Mouse (Mus musculus) CH12.LX (cell line): ENCODE results near the gene Olfr149. TPM values are rescaled to one million over a fixed set of nuclear protein-coding genes. Genes with fewer than 3 reads are reported as not detected.
"Not testable (repeated sequence)": the region's sequence is repeated elsewhere in the genome, so short reads cannot be mapped to it uniquely, and the experiment has no call there.

Source experiments
- DNase-seq: peaks from one replicate; pipeline ENCODE4 v3.0.0-alpha.2; 2013; ENCODE audit errors: extremely low read depth
- H3K27ac ChIP-seq: 2 replicates; pipeline ENCODE4 v1.5.1; 2012; ENCODE audit warnings: low read depth, mild to moderate bottlenecking, control low read depth, moderate library complexity; ENCODE audit not compliant: insufficient read depth
- H3K27me3 ChIP-seq: replicated peaks from 2 replicates; pipeline ENCODE3; 2012; ENCODE audit warnings: inconsistent platforms
- H3K36me3 ChIP-seq, 2 experiments: replicated peaks in 1 of 2; 2 replicates each; pipeline versions ENCODE3 to v1.6.1; 2012; ENCODE audit warnings: inconsistent platforms in 1 of 2, low read length in 1 of 2, mild to moderate bottlenecking in 1 of 2, mixed read lengths in 1 of 2, moderate library complexity in 1 of 2; ENCODE audit not compliant: control insufficient read depth in 1 of 2, insufficient read depth in 1 of 2
- H3K4me1 ChIP-seq, 2 experiments: 2 replicates each; pipeline ENCODE4 v1.6.1; 2012; ENCODE audit warnings: inconsistent platforms in 1 of 2, moderate library complexity in 1 of 2; ENCODE audit not compliant: insufficient read depth in 2 of 2, control insufficient read depth in 1 of 2
- H3K4me2 ChIP-seq: 2 replicates; pipeline ENCODE4 v1.6.1; 2012; ENCODE audit warnings: low read depth, mild to moderate bottlenecking, control low read depth; ENCODE audit not compliant: poor library complexity, insufficient read depth, severe bottlenecking
- H3K4me3 ChIP-seq, 3 experiments: fragments of 150-350 bp in 1 of 3; sonication (generic) in 1 of 3; replicated peaks in 1 of 3; 2 replicates each; pipeline versions ENCODE3 to v1.5.1; 2011 to 2012; ENCODE audit warnings: low read depth in 2 of 3, low read length in 2 of 3, mild to moderate bottlenecking in 2 of 3, moderate library complexity in 2 of 3, control low read depth in 1 of 3, improper control_type of control experiment in 1 of 3, inconsistent platforms in 1 of 3, mixed read lengths in 1 of 3; ENCODE audit not compliant: poor library complexity in 1 of 3
- H3K79me2 ChIP-seq: replicated peaks from 2 replicates; pipeline ENCODE4 v1.6.1; 2012; ENCODE audit warnings: mild to moderate bottlenecking, moderate library complexity; ENCODE audit not compliant: control insufficient read depth, poor library complexity, insufficient read depth, severe bottlenecking; ENCODE audit errors: extremely low read depth
- H3K9ac ChIP-seq: 2 replicates; pipeline ENCODE4 v1.6.1; 2012; ENCODE audit warnings: low read depth, mild to moderate bottlenecking, control low read depth, moderate library complexity; ENCODE audit not compliant: insufficient read depth
- H3K9me3 ChIP-seq: replicated peaks from 2 replicates; pipeline ENCODE3; 2012; ENCODE audit warnings: low read length, inconsistent platforms, mixed read lengths
- BHLHE40 ChIP-seq: IDR thresholded peaks from 2 replicates; pipeline ENCODE4 v1.6.1; 2011; ENCODE audit warnings: mild to moderate bottlenecking, low read depth, low read length, improper control_type of control experiment
- CTCF ChIP-seq, 2 experiments: IDR thresholded peaks in 1 of 2; conservative IDR thresholded peaks in 1 of 2; 2 replicates each; pipeline ENCODE4 v1.5.1; 2011 to 2012; ENCODE audit warnings: low read depth in 2 of 2, low read length in 2 of 2, improper control_type of control experiment in 1 of 2, inconsistent platforms in 1 of 2, mild to moderate bottlenecking in 1 of 2, moderate library complexity in 1 of 2
- ETS1 ChIP-seq: conservative IDR thresholded peaks from 2 replicates; pipeline ENCODE4 v1.6.1; 2012; ENCODE audit warnings: low read depth, mild to moderate bottlenecking, inconsistent platforms, low read length, improper control_type of control experiment, moderate library complexity
- GABPA ChIP-seq: IDR thresholded peaks from 2 replicates; pipeline ENCODE4 v1.6.1; 2012; ENCODE audit warnings: low read depth, low read length, improper control_type of control experiment, inconsistent platforms; ENCODE audit not compliant: insufficient replicate concordance
- HCFC1 ChIP-seq: IDR thresholded peaks from 2 replicates; pipeline ENCODE4 v1.6.1; 2012; ENCODE audit warnings: low read depth, mild to moderate bottlenecking, inconsistent platforms, low read length, improper control_type of control experiment
- JUN ChIP-seq: IDR thresholded peaks from 2 replicates; pipeline ENCODE4 v1.6.1; 2011; ENCODE audit warnings: low read depth, mild to moderate bottlenecking, low read length, improper control_type of control experiment, moderate library complexity; ENCODE audit not compliant: insufficient read depth
- MAFK ChIP-seq: IDR thresholded peaks from 2 replicates; pipeline ENCODE4 v1.6.1; 2011; ENCODE audit warnings: low read length, improper control_type of control experiment; ENCODE audit not compliant: insufficient replicate concordance
- MEF2A ChIP-seq: IDR thresholded peaks from 2 replicates; pipeline ENCODE4 v1.6.1; 2014; ENCODE audit warnings: low read depth, mild to moderate bottlenecking, inconsistent platforms, low read length, improper control_type of control experiment, borderline replicate concordance
- NRF1 ChIP-seq: IDR thresholded peaks from 2 replicates; pipeline ENCODE4 v1.6.1; 2014; ENCODE audit warnings: low read depth, mild to moderate bottlenecking, inconsistent platforms, low read length, improper control_type of control experiment, moderate library complexity
- PAX5 ChIP-seq: IDR thresholded peaks from 2 replicates; pipeline ENCODE4 v1.6.1; 2012; ENCODE audit warnings: low read length, inconsistent platforms, mixed read lengths
- SIN3A ChIP-seq: IDR thresholded peaks from 2 replicates; pipeline ENCODE4 v1.6.1; 2012; ENCODE audit warnings: low read length, improper control_type of control experiment, inconsistent platforms
- SMC3 ChIP-seq: IDR thresholded peaks from 2 replicates; pipeline ENCODE4 v1.6.1; 2011; ENCODE audit warnings: low read depth, low read length, improper control_type of control experiment
- ZC3H11A ChIP-seq: IDR thresholded peaks from 2 replicates; pipeline ENCODE4 v1.6.1; 2012; ENCODE audit warnings: low read depth, mild to moderate bottlenecking, inconsistent platforms, low read length, improper control_type of control experiment
- ZMIZ1 ChIP-seq: IDR thresholded peaks from 2 replicates; pipeline ENCODE4 v1.6.1; 2012; ENCODE audit warnings: low read depth, mild to moderate bottlenecking, inconsistent platforms, low read length, improper control_type of control experiment
- dilution Hi-C: fragments of 300-500 bp; cut with MboI; formaldehyde crosslinking; loops from 2 replicates; pipeline ENCODE4 v1.14.3; 2020; ENCODE audit warnings: low sequenced_read_pairs; ENCODE audit not compliant: extremely low pct_unique_long_range_greater_than_20kb, extremely low pct_ligation_motif_present
- in situ Hi-C: fragments of 300-500 bp; cut with MboI; formaldehyde crosslinking; loops from 3 replicates; pipeline ENCODE4 v1.14.3; 2019; ENCODE audit warnings: low sequenced_read_pairs, low pct_ligation_motif_present, low pct_unique_long_range_greater_than_20kb, mixed read lengths
- polyA plus RNA-seq: library from polyadenylated mRNA; unstranded; fragments of >175 nt; gene quantifications from 2 replicates; pipeline ENCODE4 v1.2.1, GENCODE M21; 2012; ENCODE audit warnings: low read depth; ENCODE audit not compliant: insufficient read length
- total RNA-seq, 2 experiments: library from RNA; depleted of rRNA; stranded (reverse); fragments of 300-350 nt in 1 of 2; fragments of >200 nt in 1 of 2; gene quantifications; 2 replicates each; pipeline ENCODE4 v1.2.3; 2012 to 2014

Olfr149 gene
- total and polyA plus RNA-seq, 3 experiments: not detected

GRCm38 (mm10) chr9:39708958-39709357, 2.0 kb upstream of the Olfr149 start:
- Histone ChIP-seq H3K27me3 (no peaks in the 10 kb centered on the region), H3K4me3 (no peak overlapping the region), H3K9ac (no peak overlapping the region)
- TF ChIP-seq ZMIZ1 (no peak), MAFK (no peak), SIN3A (no peak), JUN (no peak)
- TF ChIP-seq, all 38 proteins: peak for 0
- Histone ChIP-seq H3K36me3 (no peaks in the 10 kb centered on the region), H3K4me2 (no peak overlapping the region), H3K27ac (no peak overlapping the region), H3K79me2 (no peaks in the 10 kb centered on the region), H3K4me1 (peaks cover 0 to 6% of the 10 kb centered on the region in 2 experiments; a peak in 2 of 4 replicates), H3K9me3 (no peaks in the 10 kb centered on the region)
- dilution Hi-C loops (no loop called here), in situ Hi-C loops (no loop called here)
- no peak for DNase-seq

DNA sequence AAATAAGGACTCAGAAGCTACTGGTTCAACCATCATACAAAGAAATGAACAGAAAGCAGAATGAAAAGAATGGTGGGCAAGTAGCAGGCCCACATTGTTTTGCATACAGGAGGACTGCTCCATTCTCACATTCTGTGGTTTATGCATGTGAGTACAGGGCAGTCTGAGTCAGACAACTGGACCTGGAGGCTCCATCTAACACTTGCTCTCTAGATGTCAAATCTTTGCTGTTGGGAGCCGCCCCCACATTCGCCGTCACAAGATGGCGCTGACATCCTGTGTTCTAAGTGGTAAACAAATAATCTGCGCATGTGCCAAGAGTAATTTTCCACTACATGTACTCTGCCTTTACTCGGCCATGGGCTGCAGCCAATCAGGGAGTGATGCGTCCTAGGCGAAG, 5.8 kb downstream of the Olfr149 start:
- in situ Hi-C loops, H3K9me3 ChIP-seq, H3K27me3 ChIP-seq, H3K4me3 ChIP-seq, H3K4me2 ChIP-seq, H3K9ac ChIP-seq, H3K79me2 ChIP-seq, dilution Hi-C loops, H3K27ac ChIP-seq, H3K4me1 ChIP-seq, H3K36me3 ChIP-seq: not testable (repeated sequence)
- TF ChIP-seq NRF1 (peak; percentile 61; the same call in 1 of the 2 replicates), CTCF (conservative IDR thresholded peaks at IDR 0.05 in 1 of 2, IDR thresholded peaks at IDR 0.05 in 1 of 2; ENCODE audit: low read depth in 2 of 2, low read length in 2 of 2) (peak in 1 of 2 experiments; percentile 14; a peak in 1 of 4 replicates), BHLHE40 (0 out of 2 replicates have a peak, but pooled peaks have one; percentile 16)
- peak; percentile 61 for DNase-seq

DNA sequence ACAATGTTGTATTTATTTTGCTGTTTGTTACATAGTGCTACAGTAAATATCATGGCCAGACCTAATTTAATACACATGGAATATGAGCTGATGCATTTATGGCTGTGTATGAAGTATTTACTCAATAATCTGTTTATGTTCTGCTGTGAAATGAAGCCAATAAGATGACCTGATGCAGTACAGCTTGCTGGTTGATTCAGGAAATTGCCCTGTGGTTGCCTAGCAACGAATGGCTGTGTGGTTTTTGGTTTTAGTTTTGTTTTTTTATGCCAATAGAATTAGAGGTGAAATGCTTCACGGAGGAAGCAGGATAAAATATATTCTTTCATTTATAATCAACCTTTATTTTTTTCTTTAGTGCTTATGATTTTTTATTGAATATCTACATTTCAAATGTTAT, 27.6 kb downstream of the Olfr149 start:
- in situ Hi-C loops: no loop called here
- dilution Hi-C loops: no loop called here

More for the DNA sequence above, 27.6 kb downstream of the Olfr149 start:
- Histone ChIP-seq H3K27ac (no peak overlapping the region), H3K9me3 (no peaks in the 10 kb centered on the region), H3K4me2 (no peak overlapping the region), H3K4me1 (0 out of 4 replicates have a peak, but pooled peaks cover 0 to 2% of the 10 kb centered on the region in 2 experiments), H3K36me3 (no peaks in the 10 kb centered on the region), H3K4me3 (no peak overlapping the region), H3K9ac (no peak overlapping the region), H3K27me3 (no peaks in the 10 kb centered on the region), H3K79me2 (no peaks in the 10 kb centered on the region)
- no peak for TF ChIP-seq MAFK
- no peak for TF ChIP-seq MEF2A
- no peak for TF ChIP-seq PAX5
- TF ChIP-seq GABPA: no peak
- TF ChIP-seq ZC3H11A: no peak
- no peak for TF ChIP-seq SMC3
- no peak for TF ChIP-seq ETS1
- no peak for TF ChIP-seq HCFC1
- DNase-seq: peak; percentile 17
